Mouse (Mus musculus) heart, embryonic 11.5 days (tissue): ENCODE measurements at regions not wholly inside any gene's neighbourhood (a gene's known extent, or its start where the extent isn't known, plus 50 kb on each side); places are given as distances from the start of the nearest gene placed in this dataset.

Source experiments
- ATAC-seq: fragments of 200-750 bp; cut with Nextera tagmentation; replicated peaks from 2 replicates; pipeline ENCODE4 v1.8.0; 2017; ENCODE audit warnings: moderate library complexity; ENCODE audit not compliant: insufficient number of reproducible peaks, low FRiP score, low TSS enrichment
- H3K27ac ChIP-seq: fragments of 300-500 bp; sonication (generic); 2 replicates; pipeline ENCODE4 v1.5.1; 2014; ENCODE audit warnings: mild to moderate bottlenecking, low read depth, low read length
- H3K27me3 ChIP-seq: fragments of 300-500 bp; sonication (generic); 2 replicates; pipeline ENCODE4 v1.6.1; 2014; ENCODE audit warnings: mild to moderate bottlenecking, low read length, mixed read lengths; ENCODE audit not compliant: control insufficient read depth, insufficient read depth
- H3K36me3 ChIP-seq: fragments of 300-500 bp; sonication (generic); 2 replicates; pipeline ENCODE4 v1.6.1; 2014; ENCODE audit warnings: mild to moderate bottlenecking, low read length, moderate library complexity, mixed read lengths; ENCODE audit not compliant: control insufficient read depth, insufficient read depth
- H3K4me1 ChIP-seq: fragments of 300-500 bp; sonication (generic); 2 replicates; pipeline ENCODE4 v1.6.1; 2014; ENCODE audit warnings: low read length; ENCODE audit not compliant: control insufficient read depth, insufficient read depth
- H3K4me2 ChIP-seq: fragments of 300-500 bp; sonication (generic); 2 replicates; pipeline ENCODE4 v1.6.1; 2014; ENCODE audit warnings: mild to moderate bottlenecking, moderate library complexity
- H3K4me3 ChIP-seq: fragments of 300-500 bp; sonication (generic); 2 replicates; pipeline ENCODE4 v1.5.1; 2014; ENCODE audit warnings: low read depth, low read length
- H3K9ac ChIP-seq: fragments of 300-500 bp; sonication (generic); 2 replicates; pipeline ENCODE4 v1.6.1; 2014; ENCODE audit warnings: mild to moderate bottlenecking, low read depth, low read length, moderate library complexity
- H3K9me3 ChIP-seq: fragments of 300-500 bp; sonication (generic); replicated peaks from 2 replicates; pipeline ENCODE4 v1.6.1; 2016; ENCODE audit warnings: low read length; ENCODE audit not compliant: control insufficient read depth
- WGBS: fragments of 180-500 bp; shearing (Covaris S2); extraction: QIAGEN DNeasy Blood & Tissue Kit; methylation state at CpG from one replicate; pipeline ENCODE4 v1.1.7; 2014; ENCODE audit not compliant: insufficient replicate concordance; 5-methylcytosine and 5-hydroxymethylcytosine counted together

- H3K36me3 ChIP-seq: no peaks in the 10 kb centered on the region
- 81% methylated on average over 2 of the region's 2 CpGs for WGBS
- H3K27me3 ChIP-seq: no peaks in the 10 kb centered on the region
- no peaks in the 10 kb centered on the region for H3K9me3 ChIP-seq
- H3K9ac ChIP-seq: no peak overlapping the region
- H3K4me1 ChIP-seq: no peaks in the 10 kb centered on the region
- no peak for ATAC-seq
- no peak overlapping the region for H3K4me3 ChIP-seq
- H3K27ac ChIP-seq: no peak overlapping the region
- no peak overlapping the region for H3K4me2 ChIP-seq
Measured at GRCm38 (mm10) chr15:71157680-71158079, 2676.7 kb upstream of the Gm6569 start.

- Histone ChIP-seq H3K4me3 (no peak overlapping the region), H3K27me3 (no peaks in the 10 kb centered on the region), H3K9ac (no peak overlapping the region), H3K27ac (no peak overlapping the region), H3K4me1 (no peaks in the 10 kb centered on the region), H3K9me3 (no peaks in the 10 kb centered on the region), H3K4me2 (no peak overlapping the region), H3K36me3 (no peaks in the 10 kb centered on the region)
- no peak for ATAC-seq
Measured at GRCm38 (mm10) chr15:71162097-71162496, 2672.3 kb upstream of the Gm6569 start.

GRCm38 (mm10) chr15:71195011-71195739, 2639.2 kb upstream of the Gm6569 start:
- H3K9me3 ChIP-seq: no peaks in the 10 kb centered on the region
- no peak overlapping the region for H3K4me2 ChIP-seq
- no peak for ATAC-seq
- no peak overlapping the region for H3K27ac ChIP-seq
- no peaks in the 10 kb centered on the region for H3K36me3 ChIP-seq
- WGBS: 45% methylated on average over 11 of the region's 11 CpGs
- H3K27me3 ChIP-seq: no peaks in the 10 kb centered on the region
- no peak overlapping the region for H3K4me3 ChIP-seq
- H3K9ac ChIP-seq: no peak overlapping the region
- no peaks in the 10 kb centered on the region for H3K4me1 ChIP-seq

GRCm38 (mm10) chr15:71240647-71241351, 2593.6 kb upstream of the Gm6569 start:
- Histone ChIP-seq H3K27me3 (no peaks in the 10 kb centered on the region), H3K9ac (no peak overlapping the region), H3K27ac (no peak overlapping the region), H3K4me1 (peaks cover 2% of the 10 kb centered on the region; the same call in 1 of the 2 replicates), H3K9me3 (no peaks in the 10 kb centered on the region), H3K4me3 (no peak overlapping the region), H3K36me3 (no peaks in the 10 kb centered on the region), H3K4me2 (no peak overlapping the region)
- WGBS: 42% methylated on average over 9 of the region's 9 CpGs
- no peak for ATAC-seq

- no peak overlapping the region for H3K4me2 ChIP-seq
- H3K4me3 ChIP-seq: no peak overlapping the region
- H3K9ac ChIP-seq: no peak overlapping the region
- H3K27ac ChIP-seq: no peak overlapping the region
- H3K27me3 ChIP-seq: no peaks in the 10 kb centered on the region
- WGBS: 48% methylated on average over 9 of the region's 9 CpGs
- H3K36me3 ChIP-seq: no peaks in the 10 kb centered on the region
- peak; percentile 73; the same call in 1 of the 2 replicates for ATAC-seq
- H3K9me3 ChIP-seq: no peaks in the 10 kb centered on the region
- peaks cover 2% of the 10 kb centered on the region; the same call in 1 of the 2 replicates for H3K4me1 ChIP-seq
Measured at GRCm38 (mm10) chr15:71243539-71243938, 2590.8 kb upstream of the Gm6569 start.

GRCm38 (mm10) chr15:71275876-71276565, 2558.3 kb upstream of the Gm6569 start:
- no peak overlapping the region for H3K4me3 ChIP-seq
- WGBS: 95% methylated on average over 2 of the region's 2 CpGs
- H3K4me1 ChIP-seq: no peaks in the 10 kb centered on the region
- H3K4me2 ChIP-seq: no peak overlapping the region
- H3K9me3 ChIP-seq: no peaks in the 10 kb centered on the region
- H3K27ac ChIP-seq: no peak overlapping the region
- ATAC-seq: no peak
- H3K9ac ChIP-seq: no peak overlapping the region
- no peaks in the 10 kb centered on the region for H3K36me3 ChIP-seq
- H3K27me3 ChIP-seq: no peaks in the 10 kb centered on the region

GRCm38 (mm10) chr15:71276566-71276912, 2557.8 kb upstream of the Gm6569 start:
- no peak overlapping the region for H3K27ac ChIP-seq
- H3K27me3 ChIP-seq: no peaks in the 10 kb centered on the region
- H3K36me3 ChIP-seq: no peaks in the 10 kb centered on the region
- no peaks in the 10 kb centered on the region for H3K9me3 ChIP-seq
- no peak overlapping the region for H3K4me2 ChIP-seq
- H3K4me1 ChIP-seq: no peaks in the 10 kb centered on the region
- no peak for ATAC-seq
- H3K4me3 ChIP-seq: no peak overlapping the region
- 68% methylated on average over 2 of the region's 2 CpGs for whole genome bisulfite sequencing
- no peak overlapping the region for H3K9ac ChIP-seq

GRCm38 (mm10) chr15:71277388-71277787, 2557.0 kb upstream of the Gm6569 start:
- Histone ChIP-seq H3K4me2 (no peak overlapping the region), H3K9ac (no peak overlapping the region), H3K36me3 (no peaks in the 10 kb centered on the region), H3K9me3 (no peaks in the 10 kb centered on the region), H3K4me3 (no peak overlapping the region), H3K27ac (no peak overlapping the region), H3K27me3 (no peaks in the 10 kb centered on the region), H3K4me1 (no peaks in the 10 kb centered on the region)
- no peak for ATAC-seq
- 69% methylated on average over 2 of the region's 2 CpGs for WGBS
